Mouse (Mus musculus): ENCODE data around the gene Kcnh1. TPM values are rescaled to one million over a fixed set of nuclear protein-coding genes. Genes with fewer than 3 reads are reported as not detected.

Gene Kcnh1
- polyA plus RNA-seq, 1 experiment: 0.01 TPM

DNA sequence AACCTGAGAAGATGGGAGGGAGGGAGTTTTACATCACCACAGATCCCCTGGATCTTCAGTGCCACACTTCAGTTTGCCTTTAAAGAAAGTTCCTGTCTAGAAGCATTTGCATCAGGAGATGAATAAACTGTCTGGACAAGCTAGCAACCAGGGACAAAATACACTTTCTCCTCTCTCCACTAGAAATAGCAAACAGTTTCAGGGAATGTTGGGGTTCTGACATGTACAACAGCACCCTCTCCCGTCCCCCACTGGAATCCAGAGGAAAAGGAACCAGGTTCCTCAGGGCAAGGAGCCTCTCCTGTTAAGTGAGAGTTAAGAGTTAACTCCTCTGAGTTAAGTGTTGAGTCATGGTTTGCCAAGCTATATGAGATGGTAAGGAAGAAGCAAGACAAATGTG is 356.3 kb downstream of the Kcnh1 start:
- Histone ChIP-seq H3ac (ENCODE audit: control insufficient read depth, insufficient read length) (no peak overlapping the region), H3K79me2 (ENCODE audit: control insufficient read depth, insufficient read depth) (no peaks in the 10 kb centered on the region), H3K36me3 (ENCODE audit: control insufficient read depth, insufficient read depth) (no peaks in the 10 kb centered on the region), H3K4me2 (ENCODE audit: low read depth) (no peak overlapping the region), H3K4me3 (no peak overlapping the region), H3K27me3 (ENCODE audit: control insufficient read depth, insufficient read depth, insufficient read length) (no peaks in the 10 kb centered on the region)
- TF ChIP-seq TCF12 (IDR thresholded peaks at IDR 0.05; ENCODE audit: insufficient read depth, poor library complexity, severe bottlenecking) (no peak), MYOD1 (IDR thresholded peaks at IDR 0.05; ENCODE audit: control insufficient read depth in 1 of 3, insufficient read length in 2 of 3, low read depth in 2 of 3) (no peak), POLR2AphosphoS2 (IDR thresholded peaks at IDR 0.05; ENCODE audit: insufficient read length, low read depth) (no peak), REST (IDR thresholded peaks at IDR 0.05; ENCODE audit: insufficient read depth, insufficient read length) (no peak), CEBPB (IDR thresholded peaks at IDR 0.05; ENCODE audit: insufficient read depth, poor library complexity, severe bottlenecking) (no peak)

DNA sequence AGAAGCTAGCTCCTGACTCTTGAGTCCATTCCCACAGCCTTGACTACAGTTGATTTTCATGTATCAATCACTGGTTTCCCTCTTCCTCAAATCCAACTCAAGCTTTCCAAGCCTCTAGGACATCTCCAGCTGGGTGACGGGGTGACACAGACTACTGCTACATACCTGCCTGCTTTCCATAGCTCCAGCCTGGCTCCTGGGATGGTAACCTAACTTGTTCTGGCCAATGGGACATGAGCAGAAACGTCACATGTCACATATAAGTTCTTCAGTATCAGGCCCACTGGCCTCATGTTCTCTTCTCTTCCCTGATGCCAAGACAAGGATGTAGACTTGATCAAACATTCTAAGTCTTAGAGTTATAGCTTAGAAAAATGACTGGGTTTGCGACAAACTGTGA is 360.0 kb downstream of the Kcnh1 start:
- Histone ChIP-seq H3K4me3 (no peak overlapping the region), H3K36me3 (ENCODE audit: control insufficient read depth, insufficient read depth) (no peaks in the 10 kb centered on the region), H3K4me2 (ENCODE audit: low read depth) (no peak overlapping the region), H3K79me2 (ENCODE audit: control insufficient read depth, insufficient read depth) (no peaks in the 10 kb centered on the region), H3K27me3 (ENCODE audit: control insufficient read depth, insufficient read depth, insufficient read length) (no peaks in the 10 kb centered on the region), H3ac (ENCODE audit: control insufficient read depth, insufficient read length) (no peak overlapping the region)
- TF ChIP-seq REST (IDR thresholded peaks at IDR 0.05; ENCODE audit: insufficient read depth, insufficient read length) (no peak), POLR2AphosphoS2 (IDR thresholded peaks at IDR 0.05; ENCODE audit: insufficient read length, low read depth) (no peak), TCF3 (IDR thresholded peaks at IDR 0.05; ENCODE audit: insufficient read length, low read depth) (no peak), MAX (IDR thresholded peaks at IDR 0.05; ENCODE audit: low read depth) (no peak), POLR2A (IDR thresholded peaks at IDR 0.05; ENCODE audit: insufficient read length, low read depth) (no peak), MYOD1 (IDR thresholded peaks at IDR 0.05; ENCODE audit: control insufficient read depth in 1 of 3, insufficient read length in 2 of 3, low read depth in 2 of 3) (no peak), SRF (IDR thresholded peaks at IDR 0.05; ENCODE audit: control insufficient read depth, insufficient read length, low read depth) (no peak), CEBPB (IDR thresholded peaks at IDR 0.05; ENCODE audit: insufficient read depth, poor library complexity, severe bottlenecking) (no peak), TCF12 (IDR thresholded peaks at IDR 0.05; ENCODE audit: insufficient read depth, poor library complexity, severe bottlenecking) (no peak), E2F4 (IDR thresholded peaks at IDR 0.05; ENCODE audit: insufficient read depth) (no peak), MYOG (IDR thresholded peaks at IDR 0.05; ENCODE audit: control insufficient read depth in 1 of 3, insufficient read depth in 1 of 3, insufficient read length in 2 of 3, low read depth in 2 of 3) (no peak)

DNA sequence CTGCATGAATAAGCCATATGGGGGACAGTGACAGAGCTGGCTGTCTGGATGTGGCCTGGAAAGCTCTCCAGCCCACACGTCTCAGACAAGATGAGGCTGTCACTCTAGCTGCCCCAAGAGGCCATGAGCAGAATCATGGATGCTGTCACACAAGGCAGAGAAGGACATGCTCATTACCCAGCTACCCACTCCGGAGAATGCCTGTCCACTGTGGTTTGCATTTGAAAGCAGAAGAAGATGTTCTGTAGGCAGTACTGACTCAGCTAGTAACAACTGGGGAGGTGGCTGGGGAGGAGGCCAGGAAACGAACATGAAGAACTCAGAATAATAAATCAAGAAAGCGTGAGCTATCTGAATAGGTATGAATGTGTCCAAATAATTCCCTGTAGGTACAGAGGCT is 364.9 kb downstream of the Kcnh1 start:
- no peak for TF ChIP-seq MYOG (IDR thresholded peaks at IDR 0.05; ENCODE audit: control insufficient read depth in 1 of 3, insufficient read depth in 1 of 3, insufficient read length in 2 of 3, low read depth in 2 of 3)
- no peak for TF ChIP-seq POLR2AphosphoS2 (IDR thresholded peaks at IDR 0.05; ENCODE audit: insufficient read length, low read depth)
- no peak for TF ChIP-seq MAX (IDR thresholded peaks at IDR 0.05; ENCODE audit: low read depth)
- no peak for TF ChIP-seq USF1 (IDR thresholded peaks at IDR 0.05; ENCODE audit: low read depth)
- no peak for TF ChIP-seq E2F4 (IDR thresholded peaks at IDR 0.05; ENCODE audit: insufficient read depth)
- TF ChIP-seq REST (IDR thresholded peaks at IDR 0.05; ENCODE audit: insufficient read depth, insufficient read length): no peak
- TF ChIP-seq SRF (IDR thresholded peaks at IDR 0.05; ENCODE audit: control insufficient read depth, insufficient read length, low read depth): no peak
- no peak for TF ChIP-seq CEBPB (IDR thresholded peaks at IDR 0.05; ENCODE audit: insufficient read depth, poor library complexity, severe bottlenecking)
- no peak for TF ChIP-seq TCF3 (IDR thresholded peaks at IDR 0.05; ENCODE audit: insufficient read length, low read depth)
- Histone ChIP-seq H3K27me3 (ENCODE audit: control insufficient read depth, insufficient read depth, insufficient read length) (no peaks in the 10 kb centered on the region), H3ac (ENCODE audit: control insufficient read depth, insufficient read length) (no peak overlapping the region), H3K79me2 (ENCODE audit: control insufficient read depth, insufficient read depth) (no peaks in the 10 kb centered on the region), H3K36me3 (ENCODE audit: control insufficient read depth, insufficient read depth) (no peaks in the 10 kb centered on the region), H3K4me3 (no peak overlapping the region), H3K4me2 (ENCODE audit: low read depth) (no peak overlapping the region)

DNA sequence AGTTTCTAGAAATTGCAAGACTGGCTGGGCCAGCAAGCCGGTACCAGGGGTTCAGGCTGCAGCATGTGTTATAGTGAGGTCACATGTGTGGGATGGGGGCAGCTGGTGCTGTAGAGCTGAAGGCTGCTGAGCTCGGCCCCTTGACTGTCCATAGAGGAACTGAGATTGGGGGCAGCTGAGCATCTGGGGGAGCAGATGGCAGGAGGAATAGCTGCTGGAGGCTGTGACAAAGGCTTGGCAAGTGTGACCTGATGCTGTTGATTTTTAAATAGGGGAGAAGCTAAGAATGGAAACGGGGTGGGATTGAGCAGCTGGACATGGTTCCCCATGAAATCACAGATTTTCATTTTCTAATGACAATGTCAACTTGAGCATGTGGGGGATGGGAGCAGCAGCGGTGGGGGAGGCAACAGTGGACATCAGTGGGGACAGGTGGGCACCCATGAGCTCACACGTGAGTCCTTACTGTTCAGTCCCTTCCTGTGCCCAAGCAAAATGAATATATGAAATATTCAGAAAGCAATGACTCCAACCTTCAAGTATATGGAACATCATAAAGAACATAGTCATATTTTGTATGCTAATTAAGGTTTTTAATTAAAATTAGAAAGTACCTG is 367.5 kb downstream of the Kcnh1 start:
- no peaks in the 10 kb centered on the region for H3K27me3 ChIP-seq (ENCODE audit: control insufficient read depth, insufficient read depth, insufficient read length)
- H3K4me3 ChIP-seq: no peak overlapping the region
- TF ChIP-seq REST (IDR thresholded peaks at IDR 0.05; ENCODE audit: insufficient read depth, insufficient read length): no peak
- TF ChIP-seq USF1 (IDR thresholded peaks at IDR 0.05; ENCODE audit: low read depth): no peak
- no peak for TF ChIP-seq SRF (IDR thresholded peaks at IDR 0.05; ENCODE audit: control insufficient read depth, insufficient read length, low read depth)
- no peak for TF ChIP-seq MYOG (IDR thresholded peaks at IDR 0.05; ENCODE audit: control insufficient read depth in 1 of 3, insufficient read depth in 1 of 3, insufficient read length in 2 of 3, low read depth in 2 of 3)
- no peak for TF ChIP-seq TCF3 (IDR thresholded peaks at IDR 0.05; ENCODE audit: insufficient read length, low read depth)
- no peak for TF ChIP-seq POLR2AphosphoS2 (IDR thresholded peaks at IDR 0.05; ENCODE audit: insufficient read length, low read depth)
- TF ChIP-seq MAX (IDR thresholded peaks at IDR 0.05; ENCODE audit: low read depth): no peak
- TF ChIP-seq E2F4 (IDR thresholded peaks at IDR 0.05; ENCODE audit: insufficient read depth): no peak
- TF ChIP-seq CEBPB (IDR thresholded peaks at IDR 0.05; ENCODE audit: insufficient read depth, poor library complexity, severe bottlenecking): no peak
- no peak for TF ChIP-seq MYOD1 (IDR thresholded peaks at IDR 0.05; ENCODE audit: control insufficient read depth in 1 of 3, insufficient read length in 2 of 3, low read depth in 2 of 3)
- no peak for TF ChIP-seq TCF12 (IDR thresholded peaks at IDR 0.05; ENCODE audit: insufficient read depth, poor library complexity, severe bottlenecking)
- no peaks in the 10 kb centered on the region for H3K36me3 ChIP-seq (ENCODE audit: control insufficient read depth, insufficient read depth)
- H3K79me2 ChIP-seq (ENCODE audit: control insufficient read depth, insufficient read depth): no peaks in the 10 kb centered on the region
- no peak overlapping the region for H3ac ChIP-seq (ENCODE audit: control insufficient read depth, insufficient read length)
- H3K4me2 ChIP-seq (ENCODE audit: low read depth): no peak overlapping the region

DNA sequence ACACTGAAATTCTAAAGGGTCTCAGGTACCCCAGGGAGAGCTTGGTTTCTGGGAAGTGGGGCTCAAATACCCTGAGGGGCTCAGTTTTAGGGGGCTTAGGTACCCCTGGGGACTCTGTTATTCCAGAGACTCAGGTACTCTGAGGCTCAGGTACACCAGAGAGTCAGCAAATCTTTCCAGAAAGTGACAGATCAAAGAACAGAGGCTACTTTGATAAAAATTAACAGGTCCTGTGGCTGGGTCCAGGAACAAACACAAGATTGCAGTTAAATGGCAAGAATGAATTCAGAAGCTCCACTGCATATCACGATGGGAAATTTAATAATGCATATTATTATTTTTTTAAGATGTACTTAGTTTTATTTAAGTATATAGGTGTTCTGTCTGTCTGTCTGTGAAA is 368.8 kb downstream of the Kcnh1 start:
- Histone ChIP-seq H3K27me3 (ENCODE audit: control insufficient read depth, insufficient read depth, insufficient read length) (no peaks in the 10 kb centered on the region), H3K4me3 (no peak overlapping the region), H3K4me2 (ENCODE audit: low read depth) (no peak overlapping the region), H3ac (ENCODE audit: control insufficient read depth, insufficient read length) (no peak overlapping the region), H3K79me2 (ENCODE audit: control insufficient read depth, insufficient read depth) (no peaks in the 10 kb centered on the region), H3K36me3 (ENCODE audit: control insufficient read depth, insufficient read depth) (no peaks in the 10 kb centered on the region)
- TF ChIP-seq POLR2A (IDR thresholded peaks at IDR 0.05; ENCODE audit: insufficient read length, low read depth) (no peak), MYOD1 (IDR thresholded peaks at IDR 0.05; ENCODE audit: control insufficient read depth in 1 of 3, insufficient read length in 2 of 3, low read depth in 2 of 3) (no peak), SRF (IDR thresholded peaks at IDR 0.05; ENCODE audit: control insufficient read depth, insufficient read length, low read depth) (no peak), TCF12 (IDR thresholded peaks at IDR 0.05; ENCODE audit: insufficient read depth, poor library complexity, severe bottlenecking) (no peak), MYOG (IDR thresholded peaks at IDR 0.05; ENCODE audit: control insufficient read depth in 1 of 3, insufficient read depth in 1 of 3, insufficient read length in 2 of 3, low read depth in 2 of 3) (no peak)
